Mouse (Mus musculus): ENCODE measurements around the gene Arl4a. TPM values are rescaled to one million over a fixed set of nuclear protein-coding genes. Genes with fewer than 3 reads are reported as not detected.

The Arl4a gene
- total and polyA plus RNA-seq, 2 experiments from 2014 or later: 108 to 128 TPM

DNA sequence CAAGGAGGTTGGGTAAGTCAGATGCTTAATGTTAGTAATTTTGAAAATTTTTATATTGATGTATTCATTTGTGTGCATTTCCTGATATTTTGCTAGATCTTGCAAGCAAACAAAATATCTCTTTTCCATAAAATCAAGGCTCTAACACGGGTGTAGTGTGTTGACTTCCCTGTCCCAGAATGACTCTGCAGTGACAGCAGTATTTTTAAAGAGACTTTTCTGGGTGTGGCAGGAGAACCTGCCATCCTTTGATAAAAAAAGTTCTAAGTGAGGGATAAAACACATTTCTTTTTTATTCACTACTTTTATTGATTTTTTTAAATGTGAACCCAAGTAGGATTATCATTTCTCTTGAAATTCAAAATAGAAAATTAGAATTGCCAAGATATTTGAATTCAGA lies 42.2 kb downstream of the Arl4a start:
- Histone ChIP-seq H3K9ac (no peak overlapping the region), H3K27me3 (ENCODE audit: insufficient read depth, low read length) (no peaks in the 10 kb centered on the region; the same call in 1 of the 2 replicates), H3K4me1 (ENCODE audit: insufficient read depth) (0 out of 2 replicates have a peak, but pooled peaks cover 7% of the 10 kb centered on the region), H3K4me2 (ENCODE audit: low read depth) (no peak overlapping the region), H3K9me3 (ENCODE audit: low read length) (no peaks in the 10 kb centered on the region), H3K4me3 (ENCODE audit: low read depth, low read length) (no peak overlapping the region), H3K36me3 (ENCODE audit: insufficient read depth) (no peaks in the 10 kb centered on the region), H3K27ac (ENCODE audit: low read depth, low read length) (no peak overlapping the region)
- ATAC-seq (no peak), DNase-seq (no peak)
- 73% methylated on average over 1 of the region's 1 CpGs for WGBS
- TF ChIP-seq CTCF (IDR thresholded peaks at IDR 0.05; ENCODE audit: low read depth): no peak

DNA sequence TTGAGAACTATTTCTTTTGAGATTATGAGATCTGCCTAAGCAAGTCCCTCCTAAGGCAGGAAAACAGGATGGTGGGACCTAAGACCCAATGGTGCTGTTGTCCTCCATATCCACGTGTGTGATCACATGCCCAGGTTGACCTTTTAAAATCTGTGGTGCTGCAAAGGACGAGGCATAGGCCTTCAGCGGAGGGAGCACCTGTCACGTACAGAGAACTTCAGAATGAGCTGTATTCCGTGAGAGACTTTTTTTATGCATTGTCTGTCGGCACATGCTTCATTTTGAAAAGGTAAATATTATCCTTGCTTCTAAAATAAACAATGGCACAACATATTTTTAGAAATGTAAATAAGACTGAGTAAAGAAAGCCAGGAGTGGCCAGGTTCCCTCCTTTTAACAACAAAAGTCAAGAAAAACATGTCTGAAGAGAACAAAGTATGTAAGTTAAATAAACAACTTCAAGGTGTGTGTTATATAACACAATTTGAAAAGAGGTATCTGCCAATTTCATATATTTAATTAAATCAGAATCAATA lies 45.0 kb downstream of the Arl4a start:
- WGBS: 86% methylated on average over 6 of the region's 6 CpGs
- no peaks in the 10 kb centered on the region for H3K27me3 ChIP-seq (ENCODE audit: insufficient read depth, low read length)
- H3K4me2 ChIP-seq (ENCODE audit: low read depth): no peak overlapping the region
- no peaks in the 10 kb centered on the region for H3K4me1 ChIP-seq (ENCODE audit: insufficient read depth)
- H3K36me3 ChIP-seq (ENCODE audit: insufficient read depth): no peaks in the 10 kb centered on the region
- H3K9me3 ChIP-seq (ENCODE audit: low read length): no peaks in the 10 kb centered on the region
- H3K27ac ChIP-seq (ENCODE audit: low read depth, low read length): no peak overlapping the region
- ATAC-seq (no peak), DNase-seq (no peak)
- H3K9ac ChIP-seq: no peak overlapping the region
- H3K4me3 ChIP-seq (ENCODE audit: low read depth, low read length): no peak overlapping the region
- TF ChIP-seq CTCF (IDR thresholded peaks at IDR 0.05; ENCODE audit: low read depth): no peak

DNA sequence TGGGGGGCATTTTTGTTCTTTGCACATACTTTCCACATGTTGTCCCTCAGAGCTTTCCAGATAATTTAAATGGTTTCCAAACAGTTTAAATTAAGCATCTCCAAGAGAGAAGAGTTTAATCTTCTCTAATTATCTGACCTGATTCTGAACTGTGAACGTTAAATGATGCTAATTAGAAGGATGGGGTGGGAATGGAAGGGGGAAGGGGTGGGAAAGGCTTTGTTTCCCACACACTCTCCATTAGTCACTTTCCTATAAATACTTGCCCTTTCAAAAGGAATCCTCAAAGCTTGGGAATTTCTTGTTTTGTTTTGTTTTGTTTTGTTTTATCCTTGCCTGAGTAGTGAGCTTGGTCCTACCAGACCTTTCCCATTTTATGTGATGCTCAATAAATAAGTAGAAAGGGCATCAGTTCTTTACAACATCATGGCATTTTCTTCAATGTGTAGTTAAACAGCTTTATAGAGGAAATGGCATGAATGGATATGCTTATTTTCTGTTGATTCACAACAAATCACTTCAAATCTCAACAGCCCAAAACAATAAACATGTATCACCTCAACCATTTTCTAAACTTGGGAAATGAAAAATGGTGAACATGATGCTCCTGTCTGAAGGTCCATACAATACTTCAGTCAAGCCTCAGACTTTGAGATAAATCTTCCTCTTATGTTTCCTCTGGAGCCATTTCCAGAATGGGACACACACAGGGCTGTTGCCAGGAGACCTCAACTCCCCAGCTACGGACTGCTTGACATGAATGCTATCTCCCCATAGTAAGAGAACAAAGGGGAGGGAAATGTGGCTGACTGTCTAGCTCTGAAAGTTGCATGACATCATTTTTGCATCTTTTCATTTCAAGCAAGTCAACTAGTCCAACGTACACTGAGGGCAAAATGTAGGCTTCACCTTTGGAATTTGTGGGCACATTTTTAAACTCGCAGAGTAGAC lies 46.7 kb downstream of the Arl4a start:
- no peak for ATAC-seq
- Histone ChIP-seq H3K9ac (no peak overlapping the region), H3K4me2 (ENCODE audit: low read depth) (no peak overlapping the region), H3K36me3 (ENCODE audit: insufficient read depth) (no peaks in the 10 kb centered on the region), H3K27me3 (ENCODE audit: insufficient read depth, low read length) (no peaks in the 10 kb centered on the region), H3K4me1 (ENCODE audit: insufficient read depth) (no peaks in the 10 kb centered on the region), H3K4me3 (ENCODE audit: low read depth, low read length) (no peak overlapping the region), H3K27ac (ENCODE audit: low read depth, low read length) (no peak overlapping the region), H3K9me3 (ENCODE audit: low read length) (no peaks in the 10 kb centered on the region)
- 22% methylated on average over 4 of the region's 4 CpGs for WGBS
- no peak for DNase-seq
- no peak for TF ChIP-seq CTCF (IDR thresholded peaks at IDR 0.05; ENCODE audit: low read depth)

DNA sequence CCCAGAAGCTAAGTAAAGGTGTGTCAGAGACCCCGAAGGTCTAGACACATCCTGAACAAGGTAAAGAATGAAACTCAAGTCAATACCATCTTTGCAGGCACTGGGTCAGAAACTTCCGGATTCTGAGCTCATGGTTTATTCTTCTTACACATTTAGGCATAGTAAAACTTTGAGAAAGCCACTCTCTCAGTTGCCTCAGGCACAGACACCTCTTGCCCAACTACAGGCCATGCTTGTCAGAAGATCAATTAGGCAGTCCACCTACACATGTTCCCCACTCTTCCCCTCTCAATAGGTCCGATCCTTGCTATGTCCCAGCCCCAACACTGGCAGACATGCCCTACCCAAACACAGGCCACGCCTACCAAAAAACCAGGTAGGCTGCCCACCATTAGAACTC lies 48.7 kb downstream of the Arl4a start:
- H3K9me3 ChIP-seq (ENCODE audit: low read length): no peaks in the 10 kb centered on the region
- H3K9ac ChIP-seq: no peak overlapping the region
- H3K27ac ChIP-seq (ENCODE audit: low read depth, low read length): no peak overlapping the region
- DNase-seq (no peak), ATAC-seq (no peak)
- WGBS: 94% methylated on average over 4 of the region's 4 CpGs
- no peaks in the 10 kb centered on the region for H3K36me3 ChIP-seq (ENCODE audit: insufficient read depth)
- TF ChIP-seq CTCF (IDR thresholded peaks at IDR 0.05; ENCODE audit: low read depth): no peak
- H3K27me3 ChIP-seq (ENCODE audit: insufficient read depth, low read length): no peaks in the 10 kb centered on the region
- H3K4me3 ChIP-seq (ENCODE audit: low read depth, low read length): no peak overlapping the region
- H3K4me2 ChIP-seq (ENCODE audit: low read depth): no peak overlapping the region
- no peaks in the 10 kb centered on the region for H3K4me1 ChIP-seq (ENCODE audit: insufficient read depth)

DNA sequence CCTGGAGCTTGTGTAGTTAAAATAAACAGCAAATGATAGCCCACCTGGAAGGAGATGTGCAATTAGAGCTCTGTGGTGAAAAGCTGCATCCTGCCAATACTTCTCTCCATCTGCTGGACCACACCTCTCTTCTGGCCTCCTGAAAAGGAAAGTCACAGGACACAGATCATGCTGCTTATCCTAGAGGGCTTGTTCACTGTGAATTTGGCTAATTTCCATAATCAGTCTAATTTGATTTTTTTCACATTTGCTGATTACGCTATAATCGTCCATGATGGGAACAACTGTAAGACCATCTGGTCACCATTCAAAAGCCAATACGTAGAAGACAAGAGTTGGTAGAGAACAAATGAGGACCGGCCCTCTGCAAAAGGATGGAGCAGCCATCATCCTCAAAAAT lies 50.6 kb downstream of the Arl4a start:
- Histone ChIP-seq H3K27me3 (ENCODE audit: insufficient read depth, low read length) (no peaks in the 10 kb centered on the region), H3K36me3 (ENCODE audit: insufficient read depth) (no peaks in the 10 kb centered on the region), H3K27ac (ENCODE audit: low read depth, low read length) (no peak overlapping the region), H3K9me3 (ENCODE audit: low read length) (no peaks in the 10 kb centered on the region), H3K4me2 (ENCODE audit: low read depth) (no peak overlapping the region), H3K4me3 (ENCODE audit: low read depth, low read length) (no peak overlapping the region), H3K9ac (no peak overlapping the region), H3K4me1 (ENCODE audit: insufficient read depth) (no peaks in the 10 kb centered on the region)
- 59% methylated on average over 4 of the region's 4 CpGs for WGBS
- ATAC-seq (no peak), DNase-seq (no peak)
- TF ChIP-seq CTCF (IDR thresholded peaks at IDR 0.05; ENCODE audit: low read depth): no peak

DNA sequence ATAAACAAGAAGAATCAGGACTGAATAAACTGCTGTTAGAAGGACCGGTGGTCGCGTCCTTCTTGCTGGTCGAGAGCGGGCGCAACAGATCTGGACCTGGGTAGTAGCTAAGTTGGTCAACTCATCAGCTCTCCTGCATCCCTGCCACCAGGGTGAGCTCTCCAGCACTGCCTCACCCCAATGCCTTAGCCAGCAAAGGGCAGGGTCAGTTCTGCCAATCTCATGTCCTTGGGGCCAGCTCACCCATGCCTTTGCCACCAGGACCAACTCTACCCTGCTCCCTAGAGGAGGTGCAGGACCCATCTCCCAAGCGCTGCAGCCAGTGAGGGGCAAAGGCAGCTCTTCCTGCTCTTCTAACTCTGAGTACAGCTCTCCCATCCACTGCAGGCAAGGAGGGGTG lies 52.2 kb downstream of the Arl4a start:
- no peak overlapping the region for H3K9ac ChIP-seq
- H3K27me3 ChIP-seq (ENCODE audit: insufficient read depth, low read length): no peaks in the 10 kb centered on the region
- H3K27ac ChIP-seq (ENCODE audit: low read depth, low read length): no peak overlapping the region
- H3K4me1 ChIP-seq (ENCODE audit: insufficient read depth): no peaks in the 10 kb centered on the region
- TF ChIP-seq CTCF (IDR thresholded peaks at IDR 0.05; ENCODE audit: low read depth): no peak
- H3K4me2 ChIP-seq (ENCODE audit: low read depth): no peak overlapping the region
- H3K4me3 ChIP-seq (ENCODE audit: low read depth, low read length): no peak overlapping the region
- no peaks in the 10 kb centered on the region for H3K9me3 ChIP-seq (ENCODE audit: low read length)
- no peaks in the 10 kb centered on the region for H3K36me3 ChIP-seq (ENCODE audit: insufficient read depth)
- DNase-seq (no peak), ATAC-seq (no peak)
- WGBS: 94% methylated on average over 7 of the region's 7 CpGs

DNA sequence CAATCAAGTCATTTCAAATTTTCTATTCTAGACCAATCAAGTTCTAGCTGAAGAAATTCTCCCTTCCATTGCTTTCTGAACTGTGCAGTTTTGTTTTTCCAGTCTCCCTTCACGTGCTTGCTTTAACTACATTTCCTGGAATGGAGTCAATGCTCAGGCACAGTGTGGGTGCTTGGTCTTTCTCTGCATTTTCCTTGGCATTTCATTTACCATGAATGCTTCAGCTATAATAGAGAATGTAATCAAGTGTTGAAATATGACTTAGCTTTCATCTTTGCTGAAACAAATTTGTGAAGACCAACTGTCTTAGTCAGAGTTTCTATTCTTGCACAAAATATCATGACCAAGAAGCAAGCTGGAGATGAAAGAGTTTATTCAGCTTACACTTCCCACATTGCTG lies 58.0 kb downstream of the Arl4a start:
- H3K9ac ChIP-seq: no peak overlapping the region
- DNase-seq (no peak), ATAC-seq (no peak)
- no peak overlapping the region for H3K4me3 ChIP-seq (ENCODE audit: low read depth, low read length)
- H3K4me1 ChIP-seq (ENCODE audit: insufficient read depth): peaks cover 18% of the 10 kb centered on the region
- no peaks in the 10 kb centered on the region for H3K9me3 ChIP-seq (ENCODE audit: low read length)
- no peaks in the 10 kb centered on the region for H3K36me3 ChIP-seq (ENCODE audit: insufficient read depth)
- 74% methylated on average over 1 of the region's 1 CpGs for WGBS
- H3K27ac ChIP-seq (ENCODE audit: low read depth, low read length): no peak overlapping the region
- H3K27me3 ChIP-seq (ENCODE audit: insufficient read depth, low read length): no peaks in the 10 kb centered on the region
- H3K4me2 ChIP-seq (ENCODE audit: low read depth): no peak overlapping the region
- no peak for TF ChIP-seq CTCF (IDR thresholded peaks at IDR 0.05; ENCODE audit: low read depth)
